Mouse (Mus musculus) left cerebral cortex, postnatal 36 days (tissue): ENCODE measurements around the gene A130010J15Rik. TPM values are rescaled to one million over a fixed set of nuclear protein-coding genes. Genes with fewer than 3 reads are reported as not detected.

ENCODE experiments used
- DNase-seq, 2 experiments: peaks; one replicate each; pipeline ENCODE4 v3.0.0; 2021 to 2022; ENCODE audit warnings: low spot score in 2 of 2, mixed read lengths in 1 of 2
- intact Hi-C: fragments of 180-260 bp; cut with DNase I; formaldehyde crosslinking; loops from one replicate; pipeline ENCODE4 v1.15.1; 2025
- total RNA-seq, 2 experiments: library from RNA; stranded (reverse); gene quantifications; 2 replicates each; pipeline ENCODE4 v1.2.3; 2021

A130010J15Rik gene
- total RNA-seq, 2 experiments from 2014 or later = 2.6 to 3.2 TPM

GRCm38 (mm10) chr1:193195169-193195810 lies 27.4 kb downstream of the A130010J15Rik start:
- DNase-seq = no peak
- intact Hi-C loops = no loop called here

GRCm38 (mm10) chr1:193197494-193198205 lies 29.8 kb downstream of the A130010J15Rik start:
- intact Hi-C loops = no loop called here
- DNase-seq = no peak

- DNase-seq = no peak
- intact Hi-C loops = no loop called here
These were observed 30.5 kb downstream of the A130010J15Rik start for GRCm38 (mm10) chr1:193198312-193198711.

GRCm38 (mm10) chr1:193200640-193201382 lies 33.0 kb downstream of the A130010J15Rik start:
- no peak for DNase-seq
- intact Hi-C loops = no loop called here

GRCm38 (mm10) chr1:193201383-193201778 lies 33.5 kb downstream of the A130010J15Rik start, which contains the start of gene Traf3ip3:
Gene Traf3ip3 (minus strand): TSS chr1:193201703.
- intact Hi-C loops = no loop called here
- no peak for DNase-seq

- intact Hi-C loops = no loop called here
- no peak for DNase-seq
These were observed 36.0 kb downstream of the A130010J15Rik start for GRCm38 (mm10) chr1:193203821-193204220.

GRCm38 (mm10) chr1:193205431-193205830 lies 37.6 kb downstream of the A130010J15Rik start:
- intact Hi-C loops = loop anchor here (5.0 kb wide), 2 partner anchors 117 to 177 kb away; no protein-coding TSS in a partner anchor
- DNase-seq = no peak

GRCm38 (mm10) chr1:193207503-193207902 lies 39.7 kb downstream of the A130010J15Rik start, which contains the start of gene Lamb3:
Gene Lamb3 (plus strand): TSS chr1:193207699.
- intact Hi-C loops = loop anchor here (5.0 kb wide), 2 partner anchors 115 to 175 kb away; no protein-coding TSS in a partner anchor
- DNase-seq = no peak

GRCm38 (mm10) chr1:193208178-193208577 lies 40.3 kb downstream of the A130010J15Rik start:
- intact Hi-C loops = loop anchor here (5.0 kb wide), 2 partner anchors 114 to 174 kb away; no protein-coding TSS in a partner anchor
- peak; percentile 43 to 46 for DNase-seq

GRCm38 (mm10) chr1:193211371-193211770 lies 43.5 kb downstream of the A130010J15Rik start:
- DNase-seq = no peak

GRCm38 (mm10) chr1:193214053-193214452 lies 46.2 kb downstream of the A130010J15Rik start:
- no peak for DNase-seq
- intact Hi-C loops = no loop called here

More at GRCm38 (mm10) chr1:193211371-193211770, 43.5 kb downstream of the A130010J15Rik start:
- intact Hi-C loops = no loop called here

GRCm38 (mm10) chr1:193216000-193216399 lies 48.2 kb downstream of the A130010J15Rik start:
- intact Hi-C loops = no loop called here
- no peak for DNase-seq

GRCm38 (mm10) chr1:193220408-193220807 lies 52.6 kb downstream of the A130010J15Rik start:
- intact Hi-C loops = no loop called here
- no peak for DNase-seq

- DNase-seq = no peak
- intact Hi-C loops = no loop called here
These were observed 57.7 kb downstream of the A130010J15Rik start for GRCm38 (mm10) chr1:193225531-193225930.

- DNase-seq = no peak
- intact Hi-C loops = no loop called here
These were observed 58.3 kb downstream of the A130010J15Rik start for GRCm38 (mm10) chr1:193226114-193226513.

GRCm38 (mm10) chr1:193226724-193227522 lies 59.1 kb downstream of the A130010J15Rik start:
- intact Hi-C loops = no loop called here
- DNase-seq = no peak
